Mouse (Mus musculus) ES-Bruce4 (cell line): ENCODE results near the gene Oaz1.

Experiments used
- CTCF ChIP-seq: IDR thresholded peaks from one replicate; pipeline ENCODE4 v1.8.1; 2011; ENCODE audit warnings: low read depth, low read length
- EP300 ChIP-seq: IDR thresholded peaks from 2 replicates; pipeline ENCODE4 v1.6.1; 2011; ENCODE audit warnings: low read depth, low read length; ENCODE audit not compliant: insufficient read depth
- POLR2A ChIP-seq: IDR thresholded peaks from one replicate; pipeline ENCODE4 v1.8.1; 2011; ENCODE audit warnings: low read length; ENCODE audit not compliant: insufficient read depth

DNA sequence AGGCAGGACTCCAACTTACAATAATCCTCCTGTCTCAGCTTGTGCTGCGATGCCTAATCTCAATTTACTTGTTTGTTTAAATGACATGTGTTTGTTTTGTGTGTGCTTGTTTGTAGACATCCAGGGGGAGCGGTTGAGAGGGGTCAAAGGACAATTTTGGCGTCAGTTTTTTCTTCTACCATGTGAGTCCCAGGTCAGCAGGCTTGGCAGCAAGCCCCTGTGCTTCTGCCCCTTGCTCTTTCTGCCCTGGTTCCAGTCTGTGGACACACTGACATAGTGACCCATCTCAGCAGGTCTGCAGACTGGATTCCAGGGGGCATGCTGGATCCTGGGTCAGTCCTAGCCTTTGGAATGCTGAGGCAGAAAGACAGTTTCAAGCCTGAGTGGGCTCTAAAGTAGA is 7.0 kb upstream of the Oaz1 start:
- no peak for TF ChIP-seq CTCF
- no peak for TF ChIP-seq EP300
- TF ChIP-seq POLR2A = no peak
